Mouse (Mus musculus) stomach, postnatal 0 days (tissue): Measurements from ENCODE around the gene Susd2.

ENCODE experiments used
- CTCF ChIP-seq: IDR thresholded peaks from 2 replicates; pipeline ENCODE4 v1.5.1; 2016; ENCODE audit warnings: antibody characterized with exemption, low read depth, mild to moderate bottlenecking, moderate library complexity
- EP300 ChIP-seq: optimal IDR thresholded peaks from 2 replicates; pipeline ENCODE3; 2016; ENCODE audit warnings: antibody characterized with exemption

- TF ChIP-seq CTCF, result no peak
- no peak for TF ChIP-seq EP300
Measured at GRCm38 (mm10) chr10:75650306-75650902, 6.6 kb upstream of the Susd2 start.
